Mouse (Mus musculus): ENCODE results near the gene Fstl3.
"Not testable (repeated sequence)": the region's sequence is repeated elsewhere in the genome, so short reads cannot be mapped to it uniquely, and the experiment has no call there.

The Fstl3 gene

DNA sequence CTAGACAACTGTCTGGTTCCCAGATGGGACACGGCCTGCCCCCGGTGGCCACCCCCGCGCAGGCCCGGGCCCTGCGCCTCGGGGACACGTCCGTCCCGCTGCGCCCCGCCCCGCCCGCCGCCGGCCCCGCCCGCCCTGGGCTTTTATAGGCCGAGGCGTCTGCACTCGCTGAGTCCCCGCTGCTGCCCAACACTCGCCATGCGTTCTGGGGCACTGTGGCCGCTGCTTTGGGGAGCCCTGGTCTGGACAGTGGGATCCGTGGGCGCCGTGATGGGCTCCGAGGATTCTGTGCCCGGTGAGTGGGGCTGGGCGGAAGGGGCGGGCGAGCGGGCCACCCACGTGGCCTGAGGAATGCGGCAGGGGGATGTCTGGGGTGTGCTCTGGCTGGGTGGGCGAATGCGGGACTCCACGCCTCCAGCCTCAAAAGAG lies at the start of gene Fstl3:
Fstl3 (plus strand) TSS at position 170 of the 429 bp plus-strand sequence.
- DNase-seq, result peak; percentile 46

DNA sequence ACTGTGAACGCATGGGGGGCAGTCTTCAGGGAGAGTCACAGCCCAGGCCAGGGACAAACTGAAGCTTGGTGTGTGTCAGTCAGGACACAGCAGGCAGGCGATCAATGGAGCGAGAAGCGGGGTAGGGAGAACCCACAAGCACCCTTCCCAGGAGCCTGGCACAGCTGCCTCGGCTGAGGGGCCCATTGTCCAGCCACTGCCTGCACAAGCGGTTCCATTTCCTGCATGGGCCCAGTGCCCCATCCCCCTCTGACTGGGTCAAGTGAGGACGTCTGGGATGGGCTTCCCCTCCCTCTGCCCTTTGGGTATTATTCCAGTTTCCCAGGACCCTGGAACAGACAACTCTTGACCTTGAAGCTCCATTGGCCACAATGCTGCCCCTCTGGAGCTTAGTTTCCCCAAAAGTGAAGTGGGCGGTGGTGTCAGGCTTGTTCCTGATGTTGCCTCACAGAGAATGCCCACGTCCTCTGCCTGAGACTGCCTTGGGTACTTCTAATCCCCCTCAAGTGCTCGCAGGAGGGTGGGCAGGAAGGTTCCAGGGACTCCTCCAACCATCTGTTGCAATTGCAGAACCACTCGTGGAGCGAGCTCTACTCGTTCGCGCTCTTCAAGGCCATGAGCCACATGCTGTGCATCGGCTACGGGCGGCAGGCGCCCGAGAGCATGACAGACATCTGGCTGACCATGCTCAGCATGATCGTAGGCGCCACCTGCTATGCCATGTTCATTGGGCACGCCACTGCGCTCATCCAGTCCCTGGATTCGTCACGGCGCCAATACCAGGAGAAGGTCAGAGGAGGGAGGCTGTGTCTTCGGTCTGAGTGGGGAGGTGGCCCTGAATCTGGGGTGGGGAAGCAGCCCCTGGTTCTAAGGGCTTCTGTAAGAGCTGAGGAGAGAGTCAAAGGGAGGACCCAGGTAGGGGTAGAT lies 48.5 kb upstream of the Fstl3 start:
- peak; percentile 22 for DNase-seq

DNA sequence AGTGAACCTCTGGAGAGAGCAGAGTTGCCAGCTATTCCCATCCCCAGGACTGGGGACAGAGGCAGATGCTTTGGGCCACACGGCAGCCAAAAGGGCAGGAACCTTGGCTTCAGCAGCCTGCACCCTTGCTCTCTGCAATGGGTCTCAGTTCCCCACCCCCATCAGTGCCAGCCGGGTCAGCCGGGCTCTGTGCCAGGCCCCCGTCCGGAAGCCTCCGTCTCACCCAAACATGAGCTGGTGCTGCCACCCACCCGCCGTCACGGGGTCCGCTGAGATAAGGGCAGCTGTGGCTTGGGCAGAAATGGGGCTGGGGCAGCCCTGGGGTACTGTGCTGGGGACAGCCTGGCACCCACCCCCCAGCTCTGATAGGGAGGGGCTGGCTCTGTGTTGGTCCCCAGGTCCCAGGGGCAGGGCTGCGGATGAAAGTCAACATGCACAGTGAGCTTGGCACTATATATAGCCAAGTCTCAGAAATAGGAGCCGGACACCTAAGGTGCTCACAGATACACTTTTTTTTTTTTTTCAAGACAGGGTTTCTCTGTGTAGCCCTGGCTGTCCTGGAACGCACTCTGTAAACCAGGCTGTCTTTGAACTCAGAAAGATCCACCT lies 47.6 kb upstream of the Fstl3 start:
- DNase-seq, result no peak

DNA sequence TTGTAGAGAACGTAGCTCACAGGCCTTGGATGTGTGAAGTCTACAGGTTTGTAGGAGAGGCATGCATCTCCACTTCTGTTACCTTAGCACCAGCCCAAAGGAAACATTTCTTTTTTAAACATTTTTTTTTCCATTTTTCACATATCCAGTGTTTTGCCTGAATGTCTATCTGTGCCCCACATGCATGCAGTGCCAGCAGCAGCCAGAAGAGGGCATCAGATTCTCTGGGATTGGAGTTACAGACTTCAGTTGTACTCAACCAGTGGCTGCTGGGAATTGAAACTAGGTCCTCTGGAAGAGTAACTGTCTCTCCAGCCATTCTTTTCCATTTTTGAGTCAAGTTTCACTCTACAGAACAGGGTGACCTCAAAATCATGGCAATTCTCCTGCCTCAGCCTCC lies 44.6 kb upstream of the Fstl3 start:
- peak; percentile 28 for DNase-seq

DNA sequence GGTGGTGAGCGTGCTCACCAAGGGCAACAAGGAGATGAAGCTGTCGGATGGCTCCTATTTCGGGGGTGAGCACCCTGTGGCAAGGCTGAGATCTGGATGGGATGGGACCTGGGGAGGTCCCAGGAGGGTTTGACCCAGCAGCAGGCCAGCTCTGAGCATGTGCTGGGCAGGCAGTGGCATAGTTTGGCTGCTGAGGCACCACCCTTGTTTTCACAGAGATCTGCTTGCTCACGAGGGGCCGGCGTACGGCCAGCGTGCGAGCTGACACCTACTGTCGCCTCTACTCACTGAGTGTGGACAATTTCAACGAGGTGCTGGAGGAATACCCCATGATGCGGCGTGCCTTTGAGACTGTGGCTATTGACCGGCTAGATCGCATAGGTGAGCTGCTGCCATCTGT lies 43.2 kb upstream of the Fstl3 start:
- DNase-seq, result no peak

DNA sequence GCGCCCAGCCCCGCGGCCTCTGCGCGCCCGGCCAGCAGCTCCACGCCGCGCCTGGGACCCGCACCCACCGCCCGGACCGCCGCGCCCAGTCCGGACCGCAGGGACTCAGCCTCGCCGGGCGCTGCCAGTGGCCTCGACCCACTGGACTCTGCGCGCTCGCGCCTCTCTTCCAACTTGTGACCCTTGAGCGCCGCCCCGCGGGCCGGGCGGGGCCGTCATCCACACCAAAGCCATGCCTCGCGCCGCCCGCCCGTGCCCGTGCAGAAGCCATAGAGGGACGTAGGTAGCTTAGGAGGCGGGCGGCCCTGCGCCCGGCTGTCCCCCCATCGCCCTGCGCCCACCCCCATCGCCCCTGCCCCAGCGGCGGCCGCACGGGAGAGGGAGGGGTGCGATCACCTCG lies 41.7 kb upstream of the Fstl3 start:
- peak; percentile 39 for DNase-seq

DNA sequence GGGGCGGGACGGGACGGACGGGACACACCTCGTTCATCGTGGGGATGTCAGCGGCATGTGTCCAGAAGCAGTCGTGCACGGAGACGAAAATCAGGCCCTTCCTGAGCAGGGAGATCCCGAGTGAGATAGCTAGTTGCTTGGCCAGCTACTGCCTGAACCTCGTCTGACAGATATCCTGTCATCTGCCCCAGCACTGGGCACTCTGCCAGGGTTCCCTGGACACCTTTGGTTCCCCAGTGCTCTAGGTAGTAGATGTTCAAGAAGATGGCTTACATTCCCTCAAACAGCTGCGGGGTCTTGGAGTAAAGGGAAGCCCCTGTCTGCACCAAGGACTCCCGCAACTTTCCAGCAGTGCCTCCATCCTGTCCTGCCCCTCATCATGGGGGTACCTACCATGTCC lies 40.4 kb upstream of the Fstl3 start:
- DNase-seq, result no peak

DNA sequence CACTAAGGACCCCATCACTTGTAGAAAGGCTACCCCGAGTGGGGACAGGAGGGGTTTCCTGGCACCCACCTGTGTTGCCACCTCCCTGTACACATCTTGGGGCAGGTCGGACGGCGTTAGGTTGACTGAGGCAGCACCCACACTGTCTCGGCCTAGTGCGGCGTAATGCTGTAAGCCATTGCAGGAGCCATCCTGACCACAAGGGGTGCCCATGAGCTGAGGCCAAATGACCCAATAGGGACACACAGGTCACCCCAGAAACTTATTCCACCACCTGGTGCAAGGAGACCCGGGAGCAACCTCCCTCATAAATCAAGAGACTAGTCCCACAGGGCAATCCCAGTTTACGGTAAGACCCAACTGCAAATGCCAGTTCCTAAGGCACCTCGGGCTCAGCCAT lies 38.8 kb upstream of the Fstl3 start:
- peak; percentile 50 for DNase-seq

DNA sequence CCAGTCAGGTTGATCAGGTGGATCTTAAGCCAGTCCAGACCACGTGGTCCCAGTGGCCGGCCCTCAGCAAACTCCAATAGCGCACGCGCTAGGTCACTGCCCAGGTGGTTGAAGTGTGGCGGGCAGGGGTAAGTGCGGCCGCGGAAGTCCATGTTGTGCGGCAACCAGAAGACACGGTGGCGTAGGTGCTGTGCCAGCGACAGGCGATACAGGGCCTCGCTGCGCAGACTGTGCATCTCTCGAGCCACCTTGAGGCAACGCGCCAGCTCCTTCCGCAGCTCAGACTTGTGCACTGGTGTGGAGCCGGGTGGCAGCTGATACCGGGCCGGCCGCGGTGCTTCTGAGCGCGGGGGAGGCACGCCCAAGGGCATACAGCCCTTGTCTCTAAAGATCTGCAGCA lies 37.8 kb upstream of the Fstl3 start:
- DNase-seq, result no peak

DNA sequence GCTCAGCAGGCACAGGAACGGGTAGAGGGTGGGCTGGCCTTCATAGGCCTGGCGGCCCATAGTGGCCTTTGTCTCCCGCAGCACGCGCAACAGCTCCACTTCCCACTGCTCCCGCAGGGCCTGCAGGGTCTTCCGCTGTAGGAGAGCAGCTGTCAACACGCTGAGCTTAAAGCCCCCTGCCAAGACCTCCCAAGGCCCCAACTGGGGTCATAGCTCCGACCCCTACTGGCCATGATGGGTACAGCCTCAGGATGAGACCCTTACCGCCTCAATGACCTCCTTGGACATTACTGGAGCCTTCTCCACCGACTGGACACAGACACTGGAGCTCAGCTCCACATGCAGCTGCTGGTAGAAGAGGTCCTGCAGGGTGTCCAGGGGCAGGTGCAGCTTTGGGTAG lies 36.2 kb upstream of the Fstl3 start:
- peak; percentile 71 for DNase-seq

DNA sequence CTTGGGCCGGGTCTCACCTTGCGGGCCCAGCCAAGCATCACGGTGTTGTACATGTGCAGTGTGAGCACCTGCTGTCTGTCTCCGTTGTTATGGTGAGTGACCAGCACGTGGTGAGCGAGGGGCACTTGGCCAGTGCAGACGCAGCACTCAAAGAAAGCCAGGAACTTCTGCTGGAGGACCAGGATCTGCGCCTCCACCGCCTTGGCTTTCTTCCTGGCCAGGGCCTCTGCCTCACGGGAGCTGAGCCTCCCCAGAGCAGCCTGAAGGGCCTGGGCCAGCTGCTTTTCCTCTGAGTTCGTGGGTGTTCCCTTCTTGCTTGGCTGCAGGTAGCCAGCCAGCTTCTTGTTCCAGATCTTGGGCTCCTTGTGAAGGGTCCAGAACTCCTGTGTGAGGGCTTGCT lies 33.9 kb upstream of the Fstl3 start:
- DNase-seq, result no peak

DNA sequence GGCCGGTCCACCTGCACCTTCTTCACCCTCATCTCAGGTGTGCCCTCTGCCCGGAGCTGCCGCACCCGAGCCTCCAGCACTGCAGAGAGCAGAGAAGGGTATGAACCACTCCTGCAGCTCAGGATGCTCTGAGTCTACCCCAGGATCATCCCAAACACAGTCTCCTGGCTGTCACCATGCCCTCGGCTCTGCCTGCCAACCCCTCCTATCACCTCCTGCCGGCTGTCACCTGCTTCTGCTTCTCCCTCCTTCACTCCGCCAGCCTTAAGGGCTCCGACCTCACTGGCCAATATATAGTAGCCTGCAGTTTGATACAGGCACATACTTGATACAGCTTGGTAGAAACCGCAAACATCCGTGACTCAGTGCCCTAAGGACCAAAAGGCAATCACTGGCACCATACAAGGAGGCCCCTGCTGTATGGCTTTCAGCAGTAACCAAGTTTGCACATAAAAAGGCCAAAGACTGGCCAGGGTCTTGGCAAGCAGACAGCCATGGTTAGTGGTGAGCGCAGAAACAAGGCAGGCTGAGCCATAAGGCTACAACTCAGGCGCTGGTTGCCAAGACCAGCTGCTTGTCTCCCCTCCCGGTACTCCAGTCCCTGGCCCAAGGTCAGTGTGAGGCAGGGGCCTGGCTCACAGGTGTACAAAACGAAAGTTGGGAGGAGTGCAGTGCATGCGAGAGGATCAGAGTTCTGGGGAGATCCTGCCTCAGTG lies 33.3 kb upstream of the Fstl3 start:
- no peak for DNase-seq

DNA sequence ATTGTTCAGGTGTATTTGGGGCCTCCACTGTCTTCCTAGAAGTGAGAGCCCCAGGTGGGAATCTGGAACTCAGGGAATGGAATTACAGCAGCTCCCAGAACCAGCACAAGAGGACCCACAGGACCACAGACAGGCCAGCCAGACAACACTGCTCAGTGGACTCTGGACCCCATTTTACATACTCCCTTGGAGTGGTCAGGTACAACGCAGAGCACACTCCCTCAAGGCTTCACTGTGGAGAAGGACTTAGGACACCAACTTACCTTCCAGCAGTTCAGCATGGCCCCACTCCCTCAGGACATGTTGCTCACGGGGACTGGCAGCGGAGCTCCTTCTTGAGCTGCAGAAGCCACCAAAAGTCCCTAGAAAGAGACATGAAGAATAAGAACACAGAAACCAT lies 31.7 kb upstream of the Fstl3 start:
- no peak for DNase-seq

DNA sequence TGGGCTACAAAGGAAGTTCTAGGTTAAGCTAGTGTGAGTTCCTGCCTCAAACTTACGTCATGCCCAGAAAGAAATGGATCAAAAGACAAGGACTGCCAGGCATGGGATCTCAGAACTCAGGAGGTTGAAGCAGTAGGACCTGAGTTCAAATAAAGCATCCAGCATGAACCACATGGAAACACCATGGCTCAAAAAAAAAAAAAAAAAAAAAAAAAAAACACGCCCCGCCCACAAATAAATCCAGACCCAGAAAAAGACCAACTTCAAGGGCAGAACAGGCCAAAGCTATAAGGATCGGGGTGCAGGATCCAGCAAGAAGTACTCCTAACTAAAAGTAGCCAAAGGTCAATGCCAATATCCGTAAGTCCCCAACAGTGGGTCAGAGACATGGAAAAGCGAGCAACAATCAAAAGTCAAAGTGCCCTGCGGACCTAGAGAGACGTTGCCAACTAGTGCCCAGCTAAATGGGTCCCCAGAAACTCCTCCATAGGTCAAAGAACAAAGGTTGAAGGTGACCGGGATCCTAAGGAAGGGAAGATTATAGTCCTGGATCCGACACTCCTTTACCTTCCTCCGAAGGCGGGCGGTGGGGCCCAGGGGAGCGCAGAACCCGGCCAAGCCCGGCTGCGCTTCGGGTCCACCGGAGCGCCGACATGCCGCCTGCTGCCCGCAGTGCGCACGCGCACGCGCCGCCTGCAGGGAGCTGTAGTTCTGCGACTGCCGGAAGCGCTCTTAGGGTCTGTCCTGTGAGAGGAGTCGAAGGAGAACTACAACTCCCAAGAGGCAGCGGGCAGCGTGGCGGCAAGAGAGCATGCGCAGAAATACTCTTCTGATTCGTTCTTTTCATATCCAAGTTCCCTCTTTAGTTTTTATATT lies 30.9 kb upstream of the Fstl3 start, which contains the start of gene Polrmt:
Polrmt (minus strand) TSS at position 684 of the 876 bp plus-strand sequence.
- DNase-seq, result peak; percentile 98

DNA sequence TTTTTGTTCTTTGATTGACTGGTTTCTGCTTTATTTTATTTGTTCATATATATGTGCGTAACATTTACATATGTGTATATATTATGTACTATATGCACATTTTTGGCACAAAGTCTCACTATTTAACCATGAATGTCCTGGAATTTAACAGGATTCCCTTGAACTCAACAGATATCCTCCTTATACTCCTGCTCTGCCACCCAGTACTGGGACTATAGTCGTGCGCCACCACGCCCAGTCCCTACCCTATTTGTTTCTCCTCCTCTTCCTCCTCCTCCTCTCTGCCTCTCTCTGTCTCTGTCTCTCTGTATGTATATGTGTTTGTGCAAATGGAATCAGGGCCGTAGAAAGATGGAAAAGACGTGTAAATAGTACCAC lies 30.3 kb upstream of the Fstl3 start:
- DNase-seq, result no peak

DNA sequence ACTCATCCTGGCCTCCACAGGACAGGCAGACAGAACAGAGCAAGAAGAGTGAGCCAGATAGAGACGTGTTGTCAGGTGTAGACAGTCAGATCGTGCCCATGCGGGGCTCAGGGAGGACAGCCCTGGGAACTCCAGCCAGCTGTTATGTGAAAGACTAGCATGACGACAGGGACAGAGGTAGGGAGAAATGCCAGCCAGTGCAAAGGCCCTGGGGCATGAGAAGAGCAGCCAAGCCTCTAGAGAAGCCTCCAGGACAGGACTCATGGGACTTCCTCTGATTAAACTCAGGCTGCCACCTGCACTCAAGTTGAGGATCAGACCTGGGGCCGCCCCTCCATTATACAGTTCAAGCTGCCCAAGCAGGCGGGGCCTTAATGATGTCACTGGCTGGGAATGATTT lies 28.6 kb upstream of the Fstl3 start:
- no peak for DNase-seq

DNA sequence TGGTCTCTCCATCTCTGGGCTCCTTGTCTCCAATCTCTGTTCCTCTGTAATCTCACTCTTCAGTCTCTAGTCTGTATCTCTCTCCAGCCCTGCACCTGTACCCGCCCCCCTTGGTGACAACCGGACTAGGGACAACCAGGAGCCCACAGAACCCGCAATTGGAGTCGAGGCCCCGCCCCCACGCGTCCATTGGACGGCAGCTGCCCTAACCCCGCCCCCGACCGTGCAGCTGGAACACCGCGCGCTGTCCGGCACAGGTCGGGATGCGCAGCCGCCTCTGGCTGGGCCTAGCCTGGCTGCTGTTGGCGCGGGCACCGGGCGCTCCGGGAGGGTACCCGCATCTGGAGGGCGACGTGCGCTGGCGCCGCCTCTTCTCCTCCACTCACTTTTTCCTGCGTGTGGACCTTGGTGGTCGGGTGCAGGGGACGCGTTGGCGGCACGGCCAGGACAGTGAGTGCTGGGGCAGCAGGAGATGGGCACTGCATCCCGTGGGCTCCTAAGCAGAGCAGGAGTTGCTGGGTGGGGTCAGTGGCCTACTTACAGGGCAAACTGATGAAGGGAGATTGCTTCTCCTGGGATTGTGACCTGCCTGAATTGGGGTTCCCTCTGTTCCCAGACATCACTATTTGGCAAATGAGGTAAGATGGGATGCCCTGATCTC lies 22.1 kb upstream of the Fstl3 start, which contains the start of gene Fgf22:
Fgf22 (plus strand) TSS at position 221 of the 661 bp plus-strand sequence.
- peak; percentile 85 for DNase-seq

DNA sequence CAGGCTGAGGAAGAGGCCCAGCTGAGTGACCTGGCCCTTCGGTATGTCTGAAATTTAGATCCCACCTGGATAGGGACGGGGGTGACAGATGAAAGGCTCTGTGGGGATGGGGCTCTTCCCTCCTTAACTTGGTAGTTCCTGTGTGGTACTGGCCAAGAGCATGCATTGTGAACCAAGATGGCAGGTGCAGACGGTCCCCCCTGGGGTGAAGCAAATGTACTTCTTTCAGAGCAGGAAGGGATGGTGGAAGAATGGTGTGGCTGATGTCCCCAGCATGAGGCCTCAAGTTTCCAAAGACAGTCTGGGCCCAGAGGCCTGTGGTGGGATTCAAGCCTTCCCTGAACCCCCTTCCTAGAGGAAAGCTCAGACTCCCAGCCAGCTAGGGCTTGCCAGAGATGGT lies 21.2 kb upstream of the Fstl3 start:
- no peak for DNase-seq

DNA sequence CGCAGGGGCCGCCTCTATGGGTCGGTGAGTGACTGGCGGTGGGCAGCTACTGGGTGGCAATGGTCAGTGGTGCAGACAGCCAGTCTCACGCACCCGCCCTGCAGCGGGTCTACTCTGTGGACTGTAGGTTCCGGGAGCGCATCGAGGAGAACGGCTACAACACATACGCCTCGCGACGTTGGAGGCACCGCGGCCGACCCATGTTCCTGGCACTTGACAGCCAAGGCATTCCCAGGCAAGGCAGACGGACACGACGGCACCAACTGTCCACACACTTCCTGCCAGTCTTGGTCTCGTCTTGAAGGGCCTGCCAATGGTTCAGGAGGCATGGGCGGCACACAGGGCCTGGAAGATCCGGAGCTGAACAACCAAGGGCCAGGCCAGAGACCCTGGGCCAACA lies 20.4 kb upstream of the Fstl3 start:
- no peak for DNase-seq

DNA sequence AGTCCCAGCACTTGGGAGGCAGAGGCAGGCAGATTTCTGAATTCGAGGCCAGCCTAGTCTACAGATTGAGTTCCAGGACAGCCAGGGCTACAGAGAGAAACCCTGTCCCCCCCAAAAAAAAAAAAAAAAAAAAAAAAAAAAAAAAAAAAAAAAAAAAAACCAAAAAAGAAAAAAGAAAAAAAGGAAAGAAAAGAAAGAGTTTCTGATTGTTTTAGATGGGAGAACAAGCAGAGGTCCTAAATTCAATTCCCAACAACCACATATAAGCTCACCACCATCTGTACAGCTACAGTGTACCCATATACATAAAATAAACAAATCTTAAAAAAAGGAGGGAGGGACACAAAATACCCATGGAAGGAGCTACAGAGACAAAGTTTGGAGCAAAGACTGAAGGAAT lies 17.4 kb upstream of the Fstl3 start:
- DNase-seq, result not testable (repeated sequence)

DNA sequence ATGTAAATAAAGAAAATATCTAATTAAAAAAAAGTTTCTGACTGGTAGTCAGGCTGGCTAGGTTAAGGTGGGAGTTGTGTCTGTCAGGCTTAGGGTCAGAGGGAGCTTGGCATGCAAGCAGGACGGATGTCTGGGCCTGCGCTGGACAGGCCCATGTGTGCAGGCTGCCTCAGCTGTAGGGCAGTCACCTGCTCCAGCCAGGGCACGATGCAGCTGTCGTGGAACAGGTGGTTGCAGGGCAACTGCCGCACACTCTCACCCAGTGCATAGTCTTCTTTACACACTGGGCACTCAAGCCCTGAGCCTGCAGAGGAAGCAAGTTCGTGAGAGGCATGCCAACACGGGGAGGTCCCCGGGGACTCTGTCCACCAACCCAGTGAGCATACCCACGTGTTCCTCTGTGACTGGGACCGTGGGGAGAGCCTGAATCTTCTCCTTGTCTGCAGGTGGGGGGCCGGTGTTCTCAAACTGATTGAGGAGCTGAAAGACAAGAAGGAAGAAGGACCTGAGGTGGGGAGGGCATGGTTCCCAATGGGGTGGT lies 16.4 kb upstream of the Fstl3 start:
- no peak for DNase-seq

DNA sequence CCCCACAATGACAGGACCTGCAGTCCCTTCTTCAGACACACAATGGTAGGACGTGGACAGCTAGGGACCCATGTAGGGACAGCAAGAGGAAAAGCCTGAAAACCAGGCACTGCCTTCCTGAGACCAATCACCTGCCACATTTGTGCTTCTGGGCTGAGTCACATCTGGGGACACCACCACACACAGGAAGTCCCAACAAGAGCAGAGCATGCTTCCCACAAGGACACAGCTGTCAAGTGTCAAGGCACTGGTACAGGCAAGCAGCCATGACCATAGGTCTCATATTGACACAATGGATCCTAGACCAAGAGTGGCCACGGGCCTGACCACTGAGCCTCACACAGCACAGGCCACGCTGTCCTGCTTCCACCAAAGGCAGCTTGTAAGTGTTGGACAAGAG lies 14.2 kb upstream of the Fstl3 start:
- DNase-seq, result no peak
